Mouse (Mus musculus): ENCODE data around the gene Bicd1.

DNA sequence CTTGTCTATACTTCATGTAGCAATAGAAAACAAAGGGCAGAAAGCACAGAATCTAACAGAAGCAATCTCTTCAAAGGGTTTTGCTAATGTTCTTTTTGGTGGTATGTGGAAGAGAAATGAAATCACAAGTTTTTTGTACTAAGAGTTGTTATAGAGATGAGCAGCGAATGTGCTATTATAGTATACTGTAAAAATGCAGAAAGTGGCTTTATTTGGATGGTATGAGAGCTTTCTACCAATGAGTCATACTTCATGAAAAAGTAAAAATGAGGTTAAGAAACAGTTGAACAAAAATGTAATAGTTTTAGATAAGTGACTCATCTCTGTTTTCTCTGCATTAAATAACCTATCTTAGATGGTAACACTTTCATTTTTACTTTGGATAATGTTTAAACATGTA, 165.6 kb downstream of the Bicd1 start:
- TF ChIP-seq CTCF (IDR thresholded peaks at IDR 0.05; ENCODE audit: borderline replicate concordance, insufficient read depth, low read length): no peak
- no peak for TF ChIP-seq POLR2A (IDR thresholded peaks at IDR 0.05; ENCODE audit: low read depth, low read length)
